Mouse (Mus musculus) midbrain, embryonic 10.5 days (tissue): Measurements from ENCODE around the gene Lpcat3. TPM values are rescaled to one million over a fixed set of nuclear protein-coding genes. Genes with fewer than 3 reads are reported as not detected.

ENCODE experiments used
- DNase-seq: peaks from one replicate; pipeline ENCODE4 v3.0.0-alpha.2; 2017; ENCODE audit warnings: low spot score
- H3K27ac ChIP-seq: fragments of 300-500 bp; sonication (generic); replicated peaks from 2 replicates; pipeline ENCODE4 v1.5.1; 2016; ENCODE audit warnings: mild to moderate bottlenecking
- H3K27me3 ChIP-seq: fragments of 300-500 bp; sonication (generic); 2 replicates; pipeline ENCODE4 v1.6.1; 2016; ENCODE audit warnings: low read depth, mild to moderate bottlenecking; ENCODE audit not compliant: poor library complexity, severe bottlenecking
- H3K36me3 ChIP-seq: fragments of 300-500 bp; sonication (generic); 2 replicates; pipeline ENCODE4 v1.6.1; 2016; ENCODE audit warnings: mild to moderate bottlenecking, moderate library complexity
- H3K4me1 ChIP-seq: fragments of 300-500 bp; sonication (generic); 2 replicates; pipeline ENCODE4 v1.6.1; 2016
- H3K4me3 ChIP-seq: fragments of 300-500 bp; sonication (generic); 2 replicates; pipeline ENCODE4 v1.5.1; 2016; ENCODE audit warnings: mild to moderate bottlenecking, moderate library complexity
- H3K9me3 ChIP-seq: fragments of 300-500 bp; sonication (generic); replicated peaks from 2 replicates; pipeline ENCODE4 v1.6.1; 2016; ENCODE audit warnings: mild to moderate bottlenecking
- WGBS: fragments of 180-500 bp; shearing (Covaris S2); methylation state at CpG from one replicate; pipeline ENCODE4 v1.1.7; 2016; 5-methylcytosine and 5-hydroxymethylcytosine counted together
- polyA plus RNA-seq: library from polyadenylated mRNA; unstranded; fragments of >200 nt; fragmentation: Nextera tagmentation; extraction: Ambion mirVana; gene quantifications from 2 replicates; pipeline ENCODE4 v1.2.1, GENCODE M21; 2016

Gene Lpcat3
- polyA plus RNA-seq, 1 experiment from 2014 or later, result 38.7 TPM

DNA sequence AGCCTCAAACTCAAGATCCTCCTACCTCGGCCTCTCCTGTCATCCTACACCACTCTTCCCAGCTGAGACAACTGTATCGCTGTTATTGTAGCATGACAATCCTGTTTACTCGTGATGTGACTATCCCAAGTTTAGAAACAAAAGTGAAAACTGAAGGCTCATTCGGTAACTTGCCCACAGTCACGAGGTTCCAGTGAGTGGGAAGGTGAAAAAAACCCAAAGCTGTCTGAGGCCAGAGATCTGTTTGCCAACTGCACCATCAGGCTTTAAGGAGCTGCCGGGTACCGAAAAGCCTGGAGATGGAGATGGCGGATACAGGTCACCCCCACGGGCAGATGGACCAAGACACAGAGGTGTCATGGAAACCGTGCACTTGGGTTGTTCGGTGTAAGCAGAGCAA lies 74.2 kb downstream of the Lpcat3 start:
- no peak overlapping the region for H3K27ac ChIP-seq
- no peaks in the 10 kb centered on the region for H3K9me3 ChIP-seq
- H3K27me3 ChIP-seq, result no peaks in the 10 kb centered on the region
- no peak overlapping the region for H3K4me3 ChIP-seq
- DNase-seq, result no peak
- 92% methylated on average over 11 of the region's 11 CpGs for WGBS
- peaks cover 45% of the 10 kb centered on the region for H3K4me1 ChIP-seq
- peaks cover 10% of the 10 kb centered on the region for H3K36me3 ChIP-seq

DNA sequence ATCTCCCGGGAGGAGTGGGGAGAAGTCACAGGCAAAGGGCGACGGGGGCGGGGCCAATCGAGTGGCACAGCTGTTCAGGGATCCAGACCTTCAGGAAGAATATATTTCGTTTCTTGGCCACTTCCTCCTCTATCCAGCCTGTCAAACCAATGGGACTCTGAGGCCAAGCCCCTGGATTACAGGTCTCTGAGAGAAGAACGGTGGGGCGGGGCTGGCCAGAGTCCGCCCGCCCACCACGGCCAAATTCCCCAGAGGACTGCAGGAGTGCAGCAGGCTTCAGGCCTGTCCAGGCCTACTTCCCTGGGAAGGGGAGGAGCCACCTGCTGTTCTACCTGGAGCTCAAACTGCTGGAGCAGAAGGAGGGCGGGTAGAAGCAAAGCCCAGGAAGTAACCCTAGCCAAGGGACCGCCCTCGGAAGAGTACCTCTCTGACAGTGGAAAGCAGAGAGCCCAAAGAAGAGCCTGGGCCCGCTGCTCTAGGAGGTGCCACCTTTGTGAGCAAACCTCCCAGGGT lies 75.7 kb downstream of the Lpcat3 start, which contains the start of gene Ptpn6:
Ptpn6 (minus strand) TSS at position 204 of the 513 bp plus-strand sequence.
- DNase-seq, result no peak
- Histone ChIP-seq H3K4me1 (peaks cover 46% of the 10 kb centered on the region), H3K27ac (peak within 1 kb of the TSS; percentile 55), H3K4me3 (peak within 1 kb of the TSS; percentile 27; the same call in 1 of the 2 replicates), H3K9me3 (no peaks in the 10 kb centered on the region), H3K36me3 (peaks cover 23% of the 10 kb centered on the region), H3K27me3 (no peaks in the 10 kb centered on the region)
- 21% methylated on average over 15 of the region's 15 CpGs for WGBS

GRCm38 (mm10) chr6:124739231-124739796 lies 76.5 kb downstream of the Lpcat3 start:
- WGBS, result 84% methylated on average over 10 of the region's 10 CpGs
- Histone ChIP-seq H3K9me3 (no peaks in the 10 kb centered on the region), H3K4me1 (peaks cover 46% of the 10 kb centered on the region), H3K27me3 (no peaks in the 10 kb centered on the region), H3K27ac (peak overlapping the region; percentile 55; the same call in 1 of the 2 replicates), H3K4me3 (no peak overlapping the region), H3K36me3 (peaks cover 30% of the 10 kb centered on the region)
- DNase-seq, result no peak

DNA sequence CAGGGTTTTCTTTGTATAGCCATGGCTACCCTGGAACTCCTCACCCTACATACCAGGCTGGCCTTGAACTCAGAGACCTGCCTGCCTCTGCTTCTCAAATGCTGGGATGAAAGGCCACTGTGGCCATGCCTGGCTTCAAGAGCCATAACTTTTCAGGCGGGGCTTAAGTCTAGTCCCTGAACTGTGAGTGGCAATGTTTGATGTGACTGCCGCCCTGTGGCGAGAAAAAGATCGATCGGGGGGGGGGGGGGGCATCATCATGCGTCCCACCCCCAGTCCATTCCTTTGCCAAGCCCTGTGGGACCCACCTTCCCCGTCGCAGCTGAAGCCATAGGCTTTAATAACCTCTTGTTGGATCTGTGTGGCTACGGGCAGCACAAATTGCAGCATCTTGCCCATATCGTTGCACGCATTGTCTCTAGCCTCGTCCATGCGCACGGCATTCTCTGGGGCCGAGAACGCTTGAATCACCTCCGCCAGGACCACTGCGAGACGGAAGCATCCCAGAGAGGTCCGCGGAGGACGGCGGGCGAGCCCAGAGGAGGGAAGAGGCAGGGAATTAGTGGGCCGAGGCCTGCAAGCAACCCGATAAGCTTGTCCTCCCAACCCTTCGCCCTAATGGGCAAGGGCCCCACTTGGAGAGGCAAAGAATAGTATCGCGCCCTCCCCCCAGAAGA lies 77.5 kb downstream of the Lpcat3 start:
- H3K27ac ChIP-seq, result peak overlapping the region; percentile 95
- WGBS, result under 1% methylated on average over 29 of the region's 29 CpGs
- H3K36me3 ChIP-seq, result peaks cover 41% of the 10 kb centered on the region
- no peaks in the 10 kb centered on the region for H3K27me3 ChIP-seq
- H3K4me1 ChIP-seq, result peaks cover 55% of the 10 kb centered on the region
- no peaks in the 10 kb centered on the region for H3K9me3 ChIP-seq
- peak overlapping the region; percentile 76 for H3K4me3 ChIP-seq
- DNase-seq, result no peak

GRCm38 (mm10) chr6:124740888-124741761 lies 78.3 kb downstream of the Lpcat3 start, which contains the start of gene Grcc10:
TSS of gene Grcc10 (minus strand) at chr6:124741374.
- Histone ChIP-seq H3K27ac (peak within 1 kb of the TSS; percentile 95), H3K4me1 (peaks cover 62% of the 10 kb centered on the region), H3K4me3 (peak within 1 kb of the TSS; percentile 76), H3K27me3 (no peaks in the 10 kb centered on the region), H3K9me3 (no peaks in the 10 kb centered on the region), H3K36me3 (peaks cover 41% of the 10 kb centered on the region)
- WGBS, result under 1% methylated on average over 41 of the region's 41 CpGs
- DNase-seq, result peak; percentile 96

DNA sequence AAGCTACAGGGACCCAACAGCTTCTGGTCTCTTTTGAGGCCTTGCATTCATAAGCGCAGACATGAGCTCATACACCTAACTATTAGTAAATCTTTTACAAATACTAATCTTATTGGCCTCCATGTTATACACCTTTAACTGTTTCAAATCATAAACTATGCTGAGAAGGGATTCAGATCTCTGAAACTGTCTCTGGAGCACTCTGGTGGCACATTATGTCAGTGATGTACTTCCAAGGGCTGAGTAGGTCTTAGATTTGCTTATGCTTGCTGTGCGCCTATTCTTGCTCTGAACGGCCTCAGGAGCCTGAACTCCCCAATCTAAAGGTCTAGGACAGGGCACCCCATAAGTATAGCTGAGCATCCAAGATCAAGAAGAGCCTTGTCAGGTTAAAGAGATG lies 79.0 kb downstream of the Lpcat3 start:
- H3K27me3 ChIP-seq, result no peaks in the 10 kb centered on the region
- DNase-seq, result no peak
- peak overlapping the region; percentile 95 for H3K27ac ChIP-seq
- no peaks in the 10 kb centered on the region for H3K9me3 ChIP-seq
- H3K4me3 ChIP-seq, result peak overlapping the region; percentile 76
- 68% methylated on average over 3 of the region's 3 CpGs for WGBS
- H3K36me3 ChIP-seq, result peaks cover 45% of the 10 kb centered on the region
- H3K4me1 ChIP-seq, result peaks cover 70% of the 10 kb centered on the region

DNA sequence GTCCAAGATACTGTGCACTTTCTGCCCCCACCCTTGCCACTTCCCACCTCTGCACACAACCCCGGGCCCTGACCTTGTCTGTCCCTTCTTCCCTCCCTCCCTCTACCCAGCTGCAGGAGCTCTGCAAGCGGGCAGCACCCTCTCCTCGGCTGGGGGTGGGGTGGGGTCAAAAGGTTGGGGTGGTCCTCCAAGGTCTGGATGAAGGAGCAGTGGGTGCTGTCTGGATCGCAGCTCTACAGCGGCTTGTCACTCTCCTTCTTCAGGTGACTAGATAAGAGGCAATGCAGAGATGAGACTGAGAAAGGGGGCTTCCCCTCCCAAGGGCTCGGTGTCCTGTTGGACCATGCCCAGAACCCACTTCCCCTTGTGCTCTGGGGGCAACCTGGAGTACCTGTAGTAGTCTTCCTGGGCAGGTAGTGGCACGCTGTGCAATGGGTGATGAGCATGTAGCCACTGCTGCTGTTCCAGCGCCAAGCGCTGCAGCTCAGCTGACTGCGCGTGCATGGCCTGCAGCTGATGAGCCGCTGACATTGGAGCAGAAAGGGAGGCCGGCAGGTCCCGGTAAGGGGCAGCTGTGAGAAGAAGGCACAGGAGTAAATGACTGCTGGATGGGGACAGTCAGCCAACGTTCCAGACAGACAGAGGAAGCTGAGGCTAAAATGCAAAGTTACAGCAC lies 80.2 kb downstream of the Lpcat3 start:
- Histone ChIP-seq H3K4me3 (no peak overlapping the region), H3K36me3 (peaks cover 57% of the 10 kb centered on the region), H3K9me3 (no peaks in the 10 kb centered on the region), H3K27me3 (0 out of 2 replicates have a peak, but pooled peaks cover 4% of the 10 kb centered on the region), H3K4me1 (peaks cover 72% of the 10 kb centered on the region), H3K27ac (no peak overlapping the region)
- no peak for DNase-seq
- 91% methylated on average over 15 of the region's 15 CpGs for WGBS

- Histone ChIP-seq H3K4me1 (peaks cover 66% of the 10 kb centered on the region), H3K9me3 (no peaks in the 10 kb centered on the region), H3K4me3 (no peak overlapping the region), H3K36me3 (peaks cover 62% of the 10 kb centered on the region), H3K27me3 (0 out of 2 replicates have a peak, but pooled peaks cover 4% of the 10 kb centered on the region), H3K27ac (no peak overlapping the region)
- WGBS, result 89% methylated on average over 8 of the region's 8 CpGs
- DNase-seq, result no peak
These were observed 80.8 kb downstream of the Lpcat3 start for GRCm38 (mm10) chr6:124743647-124744046.

GRCm38 (mm10) chr6:124744755-124745321 lies 82.0 kb downstream of the Lpcat3 start:
- no peak for DNase-seq
- H3K36me3 ChIP-seq, result peaks cover 65% of the 10 kb centered on the region
- 70% methylated on average over 26 of the region's 26 CpGs for WGBS
- peak overlapping the region; percentile 76 for H3K4me3 ChIP-seq
- H3K9me3 ChIP-seq, result no peaks in the 10 kb centered on the region
- peak overlapping the region; percentile 96 for H3K27ac ChIP-seq
- H3K4me1 ChIP-seq, result peaks cover 54% of the 10 kb centered on the region
- H3K27me3 ChIP-seq, result 0 out of 2 replicates have a peak, but pooled peaks cover 4% of the 10 kb centered on the region

DNA sequence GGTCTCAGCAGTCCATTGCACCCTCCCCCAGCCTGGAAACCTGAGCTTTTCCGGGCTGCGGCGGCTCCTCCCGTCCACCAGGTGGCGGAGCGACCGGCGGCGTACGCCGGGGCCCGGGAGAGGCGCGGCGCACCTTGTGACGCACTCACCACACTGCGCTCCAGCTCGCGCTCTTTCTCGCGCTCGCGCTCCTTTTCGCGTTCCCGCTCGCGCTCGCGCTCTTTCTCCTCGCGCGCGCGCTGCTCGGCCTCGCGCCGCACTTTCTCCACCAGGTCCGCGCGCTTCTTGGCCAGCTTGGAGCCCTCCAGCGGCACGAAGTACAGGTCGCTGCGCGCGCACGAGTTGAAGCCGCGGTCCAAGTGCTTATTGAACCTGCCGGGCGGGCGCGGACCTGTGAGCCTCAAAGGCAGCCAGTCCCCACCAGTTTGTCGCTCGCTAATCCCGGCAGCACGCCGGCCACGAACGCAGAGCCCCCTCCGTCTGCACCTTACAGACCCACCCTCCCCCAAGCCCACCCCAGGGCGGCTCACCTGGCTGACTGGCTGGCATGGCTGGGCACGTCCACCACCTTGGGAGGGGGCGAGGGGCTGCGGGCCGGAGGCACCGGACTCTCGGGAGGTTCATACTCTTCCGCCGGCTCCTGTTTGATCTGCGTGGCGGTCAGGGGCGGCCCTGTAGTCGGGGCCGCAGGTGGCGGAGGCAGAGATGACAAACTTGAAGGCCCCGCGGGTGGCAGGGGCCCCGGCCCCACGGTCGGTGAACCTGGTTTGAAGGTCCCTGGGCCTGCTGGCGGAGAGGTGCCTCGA lies 82.9 kb downstream of the Lpcat3 start:
- Histone ChIP-seq H3K27me3 (0 out of 2 replicates have a peak, but pooled peaks cover 4% of the 10 kb centered on the region), H3K9me3 (no peaks in the 10 kb centered on the region), H3K4me1 (peaks cover 46% of the 10 kb centered on the region), H3K27ac (peak overlapping the region; percentile 96), H3K4me3 (peak overlapping the region; percentile 76), H3K36me3 (peaks cover 70% of the 10 kb centered on the region)
- DNase-seq, result peak; percentile 91
- under 1% methylated on average over 85 of the region's 85 CpGs for WGBS

- no peak for DNase-seq
- WGBS, result 20% methylated on average over 8 of the region's 8 CpGs
- Histone ChIP-seq H3K36me3 (peaks cover 73% of the 10 kb centered on the region), H3K4me3 (peak overlapping the region; percentile 76), H3K4me1 (peaks cover 46% of the 10 kb centered on the region), H3K27ac (peak overlapping the region; percentile 96), H3K9me3 (no peaks in the 10 kb centered on the region), H3K27me3 (0 out of 2 replicates have a peak, but pooled peaks cover 4% of the 10 kb centered on the region)
These were observed 83.4 kb downstream of the Lpcat3 start for GRCm38 (mm10) chr6:124746296-124746605.
